Mouse (Mus musculus) frontal cortex, adult 2 months (tissue): ENCODE results near the gene Pard3b. TPM values are rescaled to one million over a fixed set of nuclear protein-coding genes. Genes with fewer than 3 reads are reported as not detected.
A peak's percentile ranks its signal among the peaks of the same experiment; 100 is the strongest.

ENCODE experiments used
- DNase-seq, 2 experiments: peaks; one replicate each; pipeline ENCODE4 v3.0.0; 2022; ENCODE audit warnings: low spot score in 1 of 2; ENCODE audit errors: extremely low spot score in 1 of 2
- polyA plus RNA-seq: library from polyadenylated mRNA; depleted of rRNA; stranded (reverse); fragments of >200 nt; gene quantifications from 2 replicates; pipeline ENCODE4 v1.2.3, GENCODE M21; 2012; rRNA removed

Pard3b gene
- 1.4 and 1.7 TPM in 2 replicates for polyA plus RNA-seq

GRCm38 (mm10) chr1:61638347-61639111 lies at the start of gene Pard3b:
Pard3b (plus strand) TSS chr1:61638824.
- DNase-seq: peak in 1 of 2 experiments; percentile 11

DNA sequence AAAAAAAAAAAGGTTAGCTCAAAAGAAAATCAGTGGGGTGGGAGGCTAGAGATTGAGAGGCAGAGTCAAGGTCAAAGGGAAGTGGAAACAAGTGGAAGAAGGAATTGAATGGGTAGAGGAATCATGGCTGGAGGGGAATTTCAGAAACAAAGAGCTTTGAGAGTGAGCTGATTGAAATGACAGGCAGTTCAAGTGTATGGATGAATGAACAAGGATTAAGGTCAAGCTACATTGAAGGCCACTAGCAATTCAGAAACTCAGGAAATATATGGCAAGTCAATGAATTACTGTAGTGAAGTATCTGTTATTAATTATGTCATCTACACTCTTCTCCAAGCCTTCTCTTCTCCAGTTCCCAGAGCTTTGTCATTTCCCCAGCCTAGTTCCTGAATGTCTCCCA lies 22.4 kb upstream of the Pard3b start:
- no peak for DNase-seq

GRCm38 (mm10) chr1:61620651-61621050 lies 18.0 kb upstream of the Pard3b start:
- no peak for DNase-seq

DNA sequence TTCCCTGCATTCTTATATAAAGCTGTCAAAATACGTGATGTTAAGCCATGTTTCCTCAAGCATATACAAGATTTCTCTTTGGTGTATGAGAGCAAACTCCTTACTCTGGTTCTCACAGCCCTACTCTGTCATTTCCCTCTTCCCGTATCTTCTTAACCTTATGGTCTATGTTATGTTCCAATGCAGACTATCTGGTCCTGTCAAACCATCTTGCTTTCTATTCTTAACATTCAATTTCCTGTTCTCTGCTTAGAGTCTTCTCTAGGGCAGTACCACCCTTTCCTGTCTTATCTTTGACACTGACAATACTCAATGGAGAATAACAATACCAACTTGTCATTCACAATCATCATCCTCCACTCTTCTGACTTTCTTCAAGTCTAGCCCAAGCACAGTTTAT lies 8.8 kb upstream of the Pard3b start:
- DNase-seq: no peak

- DNase-seq: no peak
These were observed 780 bp downstream of the Pard3b start for GRCm38 (mm10) chr1:61639114-61640093.

- DNase-seq: no peak
These were observed 3.3 kb downstream of the Pard3b start for GRCm38 (mm10) chr1:61641880-61642279.

DNA sequence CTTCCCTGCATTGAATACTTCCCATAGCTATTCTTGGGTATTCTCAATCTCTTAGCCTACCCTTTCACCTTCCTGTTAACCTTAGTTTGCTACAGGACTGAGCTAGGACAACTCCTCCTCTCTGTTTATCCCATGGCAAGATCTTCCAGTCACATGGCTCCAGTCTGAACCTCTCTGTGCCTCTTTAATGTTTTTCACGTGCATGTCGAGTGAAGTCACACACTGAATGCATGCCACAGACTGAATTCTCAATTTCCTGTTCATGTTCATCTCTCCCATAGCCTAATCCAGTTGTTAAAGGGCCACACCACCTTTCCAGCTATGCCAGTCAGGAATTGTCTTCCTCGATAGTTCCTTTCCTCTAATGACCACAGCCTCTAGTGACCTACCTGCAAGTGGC lies 6.4 kb downstream of the Pard3b start:
- no peak for DNase-seq

DNA sequence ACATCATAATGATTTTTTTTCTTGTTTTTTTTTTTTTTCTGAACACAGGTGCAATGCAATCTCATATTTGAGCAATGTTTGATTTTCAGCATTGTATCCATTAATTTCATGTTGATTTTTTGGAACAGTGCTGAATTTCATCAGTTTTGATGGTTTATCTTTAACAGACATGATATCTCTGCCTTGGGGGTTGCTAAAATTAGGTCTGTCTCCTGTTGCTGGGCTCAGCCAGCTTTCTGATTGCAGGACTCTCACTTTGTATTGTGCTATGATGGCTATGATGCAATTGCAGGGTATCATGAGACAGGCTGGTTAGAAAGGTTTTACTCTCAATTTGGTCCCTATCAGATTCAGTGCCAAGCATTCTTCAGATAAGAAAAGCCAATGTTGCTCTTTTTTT lies 11.3 kb downstream of the Pard3b start:
- no peak for DNase-seq

DNA sequence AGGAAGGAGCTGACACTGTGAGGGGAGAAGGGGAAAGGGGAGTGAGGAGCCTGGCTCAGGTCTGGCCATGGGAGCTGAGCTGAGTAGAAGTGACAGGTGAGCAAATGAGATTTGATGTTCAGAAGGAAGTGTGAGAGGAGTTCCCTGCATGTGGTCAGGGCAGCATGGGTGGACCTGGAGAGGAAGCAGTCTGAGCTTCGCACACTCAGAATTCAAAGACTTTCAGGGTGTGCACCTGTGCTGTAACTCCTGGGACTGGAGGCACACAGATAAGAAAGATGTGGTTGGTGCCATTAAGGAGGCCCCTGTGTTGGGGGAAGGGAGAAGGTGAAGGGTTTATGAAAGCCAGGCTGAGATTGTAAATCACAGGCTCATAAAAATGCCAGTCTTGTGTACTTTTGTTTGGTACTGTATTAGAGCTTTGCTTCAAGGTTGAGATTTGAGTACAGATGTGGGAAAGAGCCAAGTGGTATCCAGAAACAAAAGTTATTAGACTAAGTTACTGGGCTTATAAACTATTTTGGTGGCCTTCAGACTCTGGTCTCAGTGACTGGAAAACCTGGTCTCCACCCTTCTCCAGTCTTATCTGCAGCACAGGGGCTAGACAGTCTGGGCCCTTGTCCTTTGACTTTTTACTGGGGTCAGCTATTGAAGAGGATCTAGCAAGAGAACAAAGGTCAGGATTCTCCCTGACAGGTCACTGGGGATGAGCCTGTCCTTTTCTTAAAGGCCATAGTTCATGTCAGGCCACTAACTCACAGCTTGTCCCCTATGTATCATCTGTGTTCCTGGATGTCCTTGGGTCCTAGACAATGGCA lies 13.0 kb downstream of the Pard3b start:
- DNase-seq: no peak

DNA sequence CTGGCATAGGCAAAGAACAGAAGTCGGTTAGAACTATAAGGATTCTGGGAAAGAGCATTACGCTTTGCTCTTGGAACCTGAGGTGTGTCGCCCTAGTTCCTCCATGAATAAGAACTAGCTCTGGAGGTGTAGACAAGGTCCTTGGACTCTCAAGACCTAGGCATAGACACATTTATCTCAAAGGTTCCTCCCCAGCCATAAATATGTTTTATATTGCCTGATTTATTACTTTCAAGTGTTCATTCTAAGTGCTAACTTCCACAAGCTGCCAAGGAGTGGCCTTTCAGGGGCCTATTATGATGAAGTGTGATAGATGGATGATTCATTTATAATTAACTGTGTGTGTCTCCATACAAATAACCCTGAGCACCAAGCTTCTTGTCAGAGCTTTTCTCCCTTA lies 19.1 kb downstream of the Pard3b start:
- no peak for DNase-seq

DNA sequence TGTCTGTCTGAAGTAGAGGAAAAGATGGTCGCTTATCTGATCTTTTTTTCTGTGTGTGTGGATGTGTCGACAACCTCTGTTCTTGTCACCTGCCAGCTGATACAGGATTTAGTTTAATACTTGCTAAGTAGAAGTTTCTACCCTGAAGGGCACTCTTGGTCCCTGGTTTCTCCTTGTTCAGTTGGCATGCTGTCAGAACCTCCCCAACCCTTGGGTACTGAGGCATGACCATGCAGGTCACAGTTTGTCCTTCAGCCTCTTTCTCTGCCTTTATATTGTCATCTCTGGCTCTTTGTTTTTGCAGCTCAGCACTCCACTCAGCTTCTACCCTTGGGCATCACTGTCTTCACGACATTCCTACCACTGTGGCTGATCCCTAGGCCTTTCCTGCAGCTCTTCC lies 21.3 kb downstream of the Pard3b start:
- DNase-seq: no peak

DNA sequence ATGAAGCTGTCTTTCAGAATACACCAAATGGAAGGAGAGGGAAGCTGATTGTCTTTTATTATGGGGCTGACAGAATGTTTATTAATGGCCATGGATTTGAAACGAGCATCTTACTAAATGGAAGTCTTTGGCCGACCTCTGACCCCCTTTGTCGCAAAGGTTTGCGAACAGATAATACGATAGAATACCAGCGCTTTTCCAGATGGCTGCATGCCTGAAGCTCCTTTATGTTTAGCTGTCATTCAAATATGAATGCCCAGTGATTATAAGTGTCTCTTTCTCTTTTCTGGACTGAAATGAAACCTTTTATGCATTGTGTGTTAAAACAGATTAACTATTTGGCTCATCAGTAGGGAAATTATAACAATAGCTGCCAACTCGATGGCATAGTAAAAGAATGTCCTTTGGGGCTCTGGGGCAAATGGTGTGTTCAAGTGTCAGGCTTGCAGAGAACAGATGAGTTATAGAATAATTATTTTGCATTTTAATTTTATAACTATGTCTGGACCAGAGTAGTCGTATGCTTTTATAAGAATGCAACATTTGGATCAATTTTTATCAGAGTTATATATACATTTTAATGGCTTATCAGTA lies 46.7 kb downstream of the Pard3b start:
- no peak for DNase-seq

GRCm38 (mm10) chr1:61685921-61686320 lies 47.3 kb downstream of the Pard3b start:
- DNase-seq: no peak

DNA sequence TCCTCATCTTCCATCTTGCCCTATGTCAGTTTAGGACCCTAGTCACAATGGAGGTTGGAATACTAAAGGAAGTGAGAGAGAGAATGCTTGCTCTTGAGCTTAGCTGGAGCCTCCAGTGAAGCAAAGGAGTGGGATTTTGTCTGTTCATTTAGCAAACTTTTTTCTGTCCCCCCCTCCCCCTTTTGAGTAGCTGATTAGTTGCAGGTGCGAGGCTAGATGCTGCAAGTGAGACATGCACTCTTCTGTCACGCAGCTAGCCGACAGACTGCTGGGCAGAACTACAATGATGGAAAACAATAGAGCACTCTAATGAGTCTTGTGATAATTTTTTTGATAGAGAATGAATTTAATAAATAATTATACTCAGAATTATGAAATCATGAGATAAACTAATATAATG lies 49.7 kb downstream of the Pard3b start:
- DNase-seq: no peak

- no peak for DNase-seq
These were observed 60.0 kb downstream of the Pard3b start for GRCm38 (mm10) chr1:61698462-61699218.

- no peak for DNase-seq
These were observed 71.2 kb downstream of the Pard3b start for GRCm38 (mm10) chr1:61709812-61710211.

DNA sequence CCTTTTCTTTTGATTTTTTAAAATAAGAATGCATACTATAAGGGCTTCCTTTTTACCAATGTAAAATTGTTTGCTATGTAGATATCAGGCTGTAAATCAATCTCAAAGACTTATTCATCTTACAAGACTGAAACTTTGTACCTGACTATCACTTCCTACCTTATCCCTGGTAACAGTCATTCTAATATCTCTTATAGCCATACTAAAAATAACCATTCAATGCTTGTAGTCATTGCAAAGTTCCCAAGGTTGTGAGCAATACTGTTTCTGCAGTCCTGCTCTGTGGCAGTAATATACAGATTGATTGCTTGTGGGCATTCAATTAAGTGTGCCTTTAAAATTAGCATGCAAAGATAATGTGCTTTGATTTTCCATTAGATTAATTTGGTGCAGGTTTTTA lies 72.9 kb downstream of the Pard3b start:
- no peak for DNase-seq

- no peak for DNase-seq
These were observed 91.0 kb downstream of the Pard3b start for GRCm38 (mm10) chr1:61729654-61730053.

GRCm38 (mm10) chr1:61736550-61736949 lies 97.9 kb downstream of the Pard3b start:
- no peak for DNase-seq

DNA sequence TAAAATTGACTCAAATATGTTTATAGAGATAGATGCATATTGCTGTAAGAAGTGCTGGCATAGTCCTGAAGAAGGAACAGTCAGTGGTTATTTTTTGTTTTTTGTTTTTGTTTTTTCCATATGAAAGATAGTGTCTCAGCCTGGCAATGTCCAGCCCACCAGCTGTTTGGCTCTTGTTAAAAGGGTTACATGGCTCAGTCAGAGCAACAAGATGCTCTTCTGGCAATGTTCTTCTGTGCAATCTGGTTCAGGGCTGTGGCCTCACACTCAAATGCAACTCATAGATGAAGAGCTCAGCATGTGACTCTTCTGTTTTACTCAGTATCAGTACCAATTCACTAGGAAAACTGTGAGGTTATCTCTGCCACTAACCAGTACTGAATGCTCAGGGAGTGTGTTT lies 104.2 kb downstream of the Pard3b start:
- no peak for DNase-seq
